Mouse (Mus musculus): ENCODE measurements around the gene Phykpl.

DNA sequence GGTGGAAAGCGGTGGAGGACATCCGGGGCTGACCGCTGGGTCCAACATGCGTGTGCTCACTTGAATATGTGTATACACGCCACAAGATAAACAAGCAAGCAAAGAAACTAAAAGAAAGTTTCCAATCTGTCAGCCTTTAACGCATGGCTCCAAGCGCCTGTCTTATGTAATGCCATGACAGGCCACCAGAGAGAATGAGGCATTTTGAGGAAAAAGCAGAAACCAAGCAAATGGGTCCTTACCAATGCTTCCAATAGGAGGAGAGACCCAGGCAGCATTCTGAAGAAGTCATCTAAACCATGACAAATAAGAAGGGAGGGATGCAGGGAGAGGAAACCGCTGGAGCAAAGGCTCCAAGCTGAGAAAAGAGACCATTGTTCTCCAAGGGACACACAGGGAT is 29.7 kb downstream of the Phykpl start:
- no peak; the same call in 1 of the 2 replicates for TF ChIP-seq CTCF (IDR thresholded peaks at IDR 0.05; ENCODE audit: low read depth)
- no peak for TF ChIP-seq EP300 (optimal IDR thresholded peaks at IDR 0.05)

All from stomach, postnatal 0 days (tissue).